20 mouse cellular contexts compared by ENCODE assay signal in the genomic region with DNA sequence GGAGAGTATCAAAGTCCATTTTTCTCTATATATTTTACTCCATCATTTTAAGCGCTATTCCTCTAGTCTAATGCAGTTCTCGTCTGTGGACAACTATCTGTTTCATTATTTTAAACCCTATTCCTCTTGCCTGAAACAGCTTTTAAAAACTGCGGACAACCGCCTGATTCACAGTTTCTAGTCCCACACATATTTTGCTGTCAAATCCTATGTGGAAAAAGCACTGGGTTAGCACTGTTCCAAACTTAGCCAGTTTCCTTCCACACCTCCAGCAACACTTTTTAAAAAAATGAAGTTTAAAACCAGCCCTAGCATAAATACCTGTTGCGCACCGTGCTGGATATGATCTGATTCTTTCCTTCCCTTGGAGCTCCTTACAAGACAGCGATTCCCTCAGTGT.
DNase-seq lines count a peak whose midpoint lies in the region; TF ChIP-seq lines count a peak whose summit lies in the region.
"Had no signal": no experiment of that assay in that cellular context is flagged by ENCODE, and none has a peak within 500 bp of the region (broad histone marks: within the 10 kb centered on the region; RNA-seq: fewer than 3 reads in every experiment).

No protein-coding gene starts in this region.

- peaks cover 3% of the 10 kb centered on the region for H3K9me3 ChIP-seq in ES-E14 (ENCODE audit: control insufficient read depth, insufficient read depth, low read depth, low read length)
- H3K9me3 ChIP-seq: embryonic facial prominence, embryonic 13.5 days; embryonic facial prominence, embryonic 15.5 days; forebrain, embryonic 10.5 days; forebrain, embryonic 12.5 days had no signal

- H3K4me3 ChIP-seq in ES-E14 (ENCODE audit: insufficient read depth in 1 of 2, low read depth in 1 of 2, low read length in 2 of 2, poor library complexity in 1 of 2, severe bottlenecking in 1 of 2) = no peak overlapping the region
- H3K4me3 ChIP-seq: embryonic facial prominence, embryonic 13.5 days; embryonic facial prominence, embryonic 15.5 days; erythroblast, embryonic 14.5 days; forebrain, embryonic 10.5 days; forebrain, embryonic 12.5 days had no signal

- peak overlapping the region; percentile 24; the same call in 1 of the 2 replicates for H3K9ac ChIP-seq in ES-E14 (ENCODE audit: insufficient read depth, low read depth, low read length, poor library complexity, severe bottlenecking)
- H3K9ac ChIP-seq: embryonic facial prominence, embryonic 13.5 days; embryonic facial prominence, embryonic 15.5 days; forebrain, embryonic 12.5 days had no signal

- no peaks in the 10 kb centered on the region; a peak in 1 of 4 replicates for H3K4me1 ChIP-seq in ES-E14 (ENCODE audit: control insufficient read depth in 2 of 2, insufficient read depth in 2 of 2, low read length in 2 of 2, poor library complexity in 1 of 2)
- H3K4me1 ChIP-seq: embryonic facial prominence, embryonic 13.5 days; embryonic facial prominence, embryonic 15.5 days; forebrain, embryonic 10.5 days; forebrain, embryonic 12.5 days had no signal

- H3K27ac ChIP-seq in ES-E14 (ENCODE audit: insufficient read depth, low read depth, low read length, poor library complexity, severe bottlenecking) = peak overlapping the region; percentile 85
- H3K27ac ChIP-seq: embryonic facial prominence, embryonic 13.5 days; embryonic facial prominence, embryonic 15.5 days; forebrain, embryonic 10.5 days; forebrain, embryonic 12.5 days had no signal

- H3K36me3 ChIP-seq in ES-E14 (ENCODE audit: control insufficient read depth, insufficient read depth, low read length, poor library complexity, severe bottlenecking) = no peaks in the 10 kb centered on the region
- H3K36me3 ChIP-seq: embryonic facial prominence, embryonic 13.5 days; embryonic facial prominence, embryonic 15.5 days; forebrain, embryonic 10.5 days; forebrain, embryonic 12.5 days had no signal

- DNase-seq in frontal cortex, adult 2 months (ENCODE audit: extremely low spot score in 1 of 2, low spot score in 1 of 2) = peak; percentile 1 to 45
- no peak for DNase-seq in frontal cortex, postnatal 14 days (ENCODE audit: low spot score in 2 of 2)
- DNase-seq in right cerebral cortex, adult 18-20 months = peak; percentile 4
- no peak for DNase-seq in right cerebral cortex, postnatal 10 days (ENCODE audit: low spot score in 2 of 2)
- no peak for DNase-seq in ES-E14 (ENCODE audit: low read depth, low spot score)
- DNase-seq in telencephalon, adult 2 months (ENCODE audit: low read depth, low spot score) = peak; percentile 13
- no peak for DNase-seq in embryo, embryonic 9.5 days (ENCODE audit: extremely low spot score)
- DNase-seq in ovary, postnatal 36 days (ENCODE audit: low spot score) = no peak
- DNase-seq: adrenal gland, adult 2 months; adrenal gland, postnatal 10 days; adrenal gland, postnatal 25 days; cerebellum, adult 11-12 months; cerebellum, adult 2 months; cerebellum, adult 9-10 months; cerebellum, postnatal 25 days had no signal

- in situ Hi-C loops in ES-E14 (cut with MboI; ENCODE audit: low sequenced_read_pairs in 2 of 2, unreplicated experiment in 2 of 2) = no loop called here

TF ChIP-seq in ES-E14, 5 proteins besides CTCF, POLR2A, EP300 and RAD21:
- TF ChIP-seq ZNF384 (IDR thresholded peaks at IDR 0.05; ENCODE audit: low read depth, low read length) = no peak

Comparison
In these comparisons a context has a peak if more than half of its experiments do, and no peak if none do; other contexts are left out.
1. DNase-seq: peak in frontal cortex, adult 2 months (2 of 2), right cerebral cortex, adult 18-20 months (single experiment) and telencephalon, adult 2 months (single experiment); none in frontal cortex, postnatal 14 days (0 of 2), right cerebral cortex, postnatal 10 days (0 of 2), ES-E14 (single experiment), embryo, embryonic 9.5 days (single experiment) and ovary, postnatal 36 days (single experiment).